Mouse (Mus musculus) testis, adult 10 weeks (tissue): ENCODE results near the gene Gmpr2. TPM values are rescaled to one million over a fixed set of nuclear protein-coding genes. Genes with fewer than 3 reads are reported as not detected.

Source experiments
- polyA plus RNA-seq: library from polyadenylated mRNA; stranded (reverse); fragments of 350-450 nt; fragmentation: Illumina TruSeq; extraction: RNeasy Lipid Tissue Mini Kit (QIAGEN cat#74804); gene quantifications from one replicate; pipeline ENCODE4 v1.2.3, GENCODE M21; 2014; ENCODE audit warnings: low read depth, low replicate concordance

Gmpr2 gene
- polyA plus RNA-seq: 54.2 TPM

DNA sequence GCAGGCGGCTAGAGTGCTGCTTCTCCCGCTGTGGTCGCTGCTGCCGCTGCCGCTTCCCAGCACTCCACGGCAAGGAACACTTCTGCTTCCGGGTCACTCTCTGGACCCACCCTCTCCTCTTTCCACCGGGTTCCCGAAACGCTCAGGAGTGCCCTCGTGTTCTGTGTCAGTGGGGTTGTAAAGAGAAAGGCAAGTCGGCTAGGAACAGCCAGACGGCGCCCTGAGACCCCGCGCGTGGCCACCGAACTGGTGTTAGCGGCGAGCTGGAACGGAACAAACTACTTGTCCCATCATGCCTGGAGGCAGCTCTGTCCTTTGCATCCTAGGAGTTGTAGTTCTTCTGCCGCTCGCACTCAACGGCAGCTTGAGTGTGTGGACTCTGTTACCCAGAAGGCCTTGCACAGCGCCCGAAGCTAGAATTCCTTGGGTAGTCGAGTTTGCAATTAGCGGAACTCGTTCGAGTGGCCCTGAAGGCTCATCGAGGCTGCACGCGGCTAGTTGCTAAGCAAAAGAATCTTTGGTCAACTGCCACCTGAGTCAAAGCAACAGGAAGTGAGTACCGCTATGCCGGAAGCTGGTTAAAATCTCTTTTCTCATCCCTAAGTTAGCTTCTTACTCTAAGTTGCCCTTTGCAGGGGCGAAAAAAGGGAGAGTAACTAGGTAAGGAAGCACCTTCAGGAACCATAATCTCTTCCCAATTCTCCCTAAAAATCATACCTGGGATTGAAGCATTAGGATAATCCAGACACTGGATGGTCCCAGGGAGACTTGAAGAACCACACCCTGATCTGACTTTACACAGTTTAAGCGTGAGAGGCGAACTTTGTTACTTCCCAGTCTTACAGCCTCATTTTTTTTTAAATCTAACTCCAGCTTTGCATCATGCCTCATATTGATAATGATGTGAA, at the start of gene Gmpr2, which contains the start of gene Nedd8:
Gmpr2 (plus strand) TSS at position 109 of the 908 bp plus-strand sequence.
Nedd8 (minus strand) TSS at position 292 of the 908 bp plus-strand sequence.

DNA sequence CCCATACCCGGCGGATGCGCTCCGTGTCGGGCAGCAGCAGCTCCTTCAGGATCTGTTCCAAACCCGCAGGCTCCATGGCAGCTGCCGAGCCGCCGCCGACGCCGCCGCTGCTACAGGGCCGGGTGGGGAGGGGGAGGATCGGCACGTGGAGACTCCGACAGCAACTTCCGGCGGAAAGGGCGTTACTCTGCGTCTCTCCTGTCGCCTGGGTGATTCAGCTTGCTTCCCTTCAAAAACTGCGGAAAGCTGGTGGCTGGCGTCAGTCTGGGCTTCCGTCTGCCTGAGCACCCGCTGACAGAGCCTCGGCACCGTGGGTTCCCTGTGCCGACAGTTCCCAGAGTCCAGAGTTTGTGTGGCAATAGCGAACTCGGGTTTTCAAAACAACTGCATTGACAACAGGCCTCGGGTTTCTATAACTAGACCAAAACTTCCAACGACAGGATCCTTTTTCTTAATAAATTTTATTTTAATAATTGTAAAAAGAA, 36.2 kb upstream of the Gmpr2 start, which contains the start of gene Ipo4:
Ipo4 (minus strand) TSS at position 435 of the 485 bp plus-strand sequence.

DNA sequence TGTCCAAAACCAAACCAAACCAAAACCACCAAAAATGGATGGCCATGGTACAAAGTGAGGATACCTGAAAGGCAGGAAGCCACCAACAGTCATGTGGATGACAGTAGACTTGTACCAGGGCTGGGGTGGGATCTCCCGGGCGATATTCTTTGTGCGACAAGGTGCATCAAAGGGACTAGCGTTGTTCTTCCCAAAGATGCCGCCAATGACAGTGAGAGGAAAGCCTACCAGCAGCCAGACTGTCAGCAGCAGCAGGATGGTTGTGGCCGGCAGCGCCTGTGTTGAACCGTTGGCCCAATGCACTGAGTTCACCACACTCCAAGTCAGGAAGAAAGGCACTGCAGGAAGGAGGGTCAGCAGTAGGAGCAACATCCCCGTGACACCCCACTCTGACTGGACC, 33.9 kb upstream of the Gmpr2 start, which contains the start of gene Gm49378:
Gm49378 (minus strand) TSS at position 101 of the 400 bp plus-strand sequence.

DNA sequence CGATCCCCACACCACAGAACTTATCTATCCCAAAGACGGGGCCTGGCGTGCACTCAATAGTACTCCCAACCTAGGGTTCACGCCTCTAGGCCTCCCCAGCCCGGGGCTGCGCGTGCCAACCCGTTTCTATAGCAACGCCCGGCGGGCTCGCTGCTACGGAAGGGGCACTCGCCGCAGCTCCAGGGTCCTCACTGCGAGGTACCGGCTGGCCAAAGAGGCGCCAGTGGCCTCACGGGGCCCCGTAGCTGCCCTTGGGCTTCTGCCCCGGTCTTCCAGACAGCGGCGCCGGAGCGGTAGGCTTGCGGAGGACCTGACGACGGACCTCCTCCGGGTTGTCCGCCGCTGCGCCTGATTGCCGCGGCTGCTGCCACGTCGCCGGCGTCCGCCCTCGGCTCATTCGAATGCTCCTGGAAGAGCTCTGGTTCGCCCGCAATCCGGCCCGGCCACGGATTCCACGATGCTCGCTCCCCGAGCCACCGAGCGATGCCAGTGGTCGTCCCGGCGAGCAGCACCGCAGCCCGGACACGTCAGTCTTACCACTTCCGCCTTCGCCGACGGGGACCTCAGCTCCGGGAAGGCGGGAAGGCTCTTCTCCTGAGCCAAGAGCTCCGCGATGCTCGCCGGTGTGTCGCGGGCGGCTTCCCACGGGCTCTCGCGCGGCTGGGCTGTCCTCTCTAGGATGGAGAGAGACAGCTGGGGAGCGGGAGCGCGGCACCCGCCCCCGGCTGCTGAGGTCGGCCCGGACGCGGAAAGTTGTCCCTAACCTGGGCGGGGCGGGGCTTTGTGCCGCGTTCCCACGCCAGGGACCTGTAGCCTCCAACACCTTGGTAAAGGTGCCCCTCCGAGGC, 28.5 kb upstream of the Gmpr2 start, which contains the start of gene Tm9sf1:
Tm9sf1 (minus strand) TSS at position 747 of the 848 bp plus-strand sequence.

DNA sequence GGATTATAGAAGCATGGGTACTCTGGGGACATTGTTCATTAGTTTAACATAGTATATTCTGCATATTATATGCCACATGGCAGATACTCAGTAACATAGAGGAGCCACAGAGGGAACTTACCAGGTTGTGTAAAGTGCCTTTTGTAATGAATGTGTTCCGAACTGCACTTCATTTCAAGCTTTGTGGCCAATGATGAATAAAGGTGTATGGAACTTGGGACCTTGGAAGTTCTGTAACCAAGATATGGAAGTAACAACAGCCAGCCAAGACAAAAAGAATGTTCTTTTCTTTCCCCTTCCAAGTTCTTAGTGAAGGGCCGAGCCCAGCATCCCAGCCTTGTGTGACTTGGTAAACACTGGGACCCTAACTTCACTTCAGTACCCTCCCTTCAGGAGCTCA, 21.9 kb upstream of the Gmpr2 start, which contains the start of gene Tssk4:
Tssk4 (plus strand) TSS at position 301 of the 400 bp plus-strand sequence.

DNA sequence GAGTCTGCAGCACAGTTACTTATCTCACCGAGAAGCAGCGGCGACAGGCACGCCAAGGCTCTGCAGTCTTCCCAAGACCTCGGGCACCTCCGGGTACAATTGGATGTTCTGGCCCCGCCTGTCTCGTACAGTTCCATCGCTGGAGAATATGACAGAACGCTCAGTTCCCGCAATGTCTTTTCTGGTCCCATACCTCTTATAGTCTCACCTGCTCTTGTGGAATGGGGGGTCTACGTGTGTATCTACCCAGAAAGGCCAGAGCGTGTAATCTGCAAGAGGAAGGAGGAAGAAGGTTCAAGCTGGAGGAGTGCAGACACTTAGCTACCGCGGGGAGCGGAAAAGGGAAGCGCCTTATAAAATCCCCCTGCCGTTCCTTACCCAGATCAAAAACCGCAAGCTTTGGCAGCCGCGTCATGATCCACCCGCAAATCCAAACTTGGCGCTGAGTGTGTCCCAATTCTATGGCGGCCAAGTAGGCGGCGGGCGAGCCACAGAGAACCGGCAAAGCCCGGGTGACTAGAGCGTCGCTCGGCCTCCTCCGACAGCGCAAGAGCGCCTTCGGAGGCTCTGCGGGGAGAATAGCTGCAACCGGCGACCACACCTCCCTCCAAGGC, 11.7 kb upstream of the Gmpr2 start, which contains the start of gene Mdp1:
Mdp1 (minus strand) TSS at position 549 of the 614 bp plus-strand sequence.

DNA sequence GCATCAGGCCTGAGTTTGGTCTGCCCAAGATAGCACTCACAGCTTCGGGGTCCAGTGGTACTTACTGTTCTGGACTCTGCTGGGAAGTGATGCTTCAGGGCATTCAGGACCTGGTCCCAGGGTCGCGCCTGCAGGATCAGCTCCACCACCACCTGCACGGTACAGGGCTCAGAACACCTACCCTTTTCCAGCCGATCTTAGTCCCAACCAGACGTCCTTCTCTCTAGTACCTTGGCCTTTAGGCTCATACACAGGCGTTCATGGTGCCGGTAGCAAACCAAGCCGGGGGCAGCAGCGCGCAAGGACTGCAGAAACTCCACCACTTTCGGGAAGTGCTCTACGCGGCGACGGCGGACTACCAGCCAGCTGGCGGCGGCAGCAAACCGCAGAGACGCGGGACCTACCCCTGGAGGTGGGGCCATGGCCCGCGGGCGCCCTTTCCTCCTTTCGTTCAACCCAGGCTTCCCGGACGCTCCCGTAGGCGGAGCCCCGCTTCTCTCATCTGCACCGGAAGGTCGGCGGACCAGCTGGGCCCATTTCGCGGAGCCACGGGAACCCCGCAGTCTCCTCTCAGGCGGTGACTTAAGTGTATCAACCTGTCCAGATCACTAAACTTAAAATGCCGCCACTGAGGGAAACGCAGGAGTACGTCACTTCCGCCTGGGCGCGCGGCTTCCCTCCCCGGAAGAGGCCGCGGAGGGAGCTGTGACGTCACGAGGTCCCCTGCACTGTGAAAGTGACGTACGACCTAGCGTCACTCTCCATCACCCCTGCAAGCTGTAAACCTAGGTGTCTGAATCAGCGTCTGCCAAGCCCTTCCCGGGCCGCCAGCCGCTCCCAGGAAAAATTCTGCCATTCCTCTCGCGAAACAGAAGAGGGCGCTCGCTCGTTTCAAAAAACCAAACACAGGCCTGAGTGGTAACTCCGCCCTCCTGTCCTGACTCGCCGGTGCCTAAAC, 9.7 kb downstream of the Gmpr2 start, which contains the start of gene Tinf2:
Tinf2 (minus strand) TSS at position 661 of the 958 bp plus-strand sequence.

DNA sequence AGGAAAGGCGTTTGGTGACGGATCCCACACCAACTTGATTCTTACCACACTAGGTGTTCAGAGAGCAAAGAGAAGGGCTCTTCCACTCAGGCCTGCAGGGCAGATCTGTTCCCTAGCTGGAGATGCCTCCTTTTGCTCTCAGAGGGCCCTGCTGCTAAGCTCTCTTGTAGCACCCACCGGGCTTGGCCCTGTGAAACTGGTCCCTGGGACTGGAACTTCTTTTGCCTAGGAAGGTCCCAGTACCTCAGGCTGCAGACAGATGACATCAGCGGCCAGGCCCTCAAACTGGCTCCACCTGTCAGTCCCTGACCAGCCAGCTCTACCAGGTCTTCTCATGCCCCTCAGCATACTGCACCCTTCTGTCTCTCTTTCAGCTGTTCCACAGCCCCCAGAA, 42.0 kb downstream of the Gmpr2 start, which contains the start of gene Tgm1:
Tgm1 (minus strand) TSS at position 198 of the 394 bp plus-strand sequence.

GRCm38 (mm10) chr14:55721700-55722437, 50.1 kb downstream of the Gmpr2 start, which contains the start of gene Rabggta:
Rabggta (minus strand) TSS chr14:55722263.

Other genes starting within 250 kb of the Gmpr2 start
- gene Dhrs4, start 193.2 kb upstream of the Gmpr2 start, polyA plus RNA-seq: 19.4 TPM
- not detected for gene Carmil3, start 181.3 kb upstream of the Gmpr2 start, polyA plus RNA-seq
- gene Cpne6, start 161.5 kb upstream of the Gmpr2 start, polyA plus RNA-seq: not detected
- gene Nrl, start 147.0 kb upstream of the Gmpr2 start, polyA plus RNA-seq: 0.11 TPM
- gene Pck2, start 131.7 kb upstream of the Gmpr2 start, polyA plus RNA-seq: 0.35 TPM
- 14.7 TPM for gene Dcaf11, start 111.9 kb upstream of the Gmpr2 start, polyA plus RNA-seq
- gene A730061H03Rik, start 111.5 kb upstream of the Gmpr2 start, polyA plus RNA-seq: not detected
- not detected for gene Fitm1, start 96.3 kb upstream of the Gmpr2 start, polyA plus RNA-seq
- gene Psme1, start 93.8 kb upstream of the Gmpr2 start, polyA plus RNA-seq: 25.6 TPM
- gene Emc9, start 86.6 kb upstream of the Gmpr2 start, polyA plus RNA-seq: 2.7 TPM
- gene Psme2, start 80.8 kb upstream of the Gmpr2 start, polyA plus RNA-seq: 17.0 TPM
- gene Rnf31, start 80.2 kb upstream of the Gmpr2 start, polyA plus RNA-seq: 2.1 TPM
- gene Irf9, start 68.4 kb upstream of the Gmpr2 start, polyA plus RNA-seq: 2.6 TPM
- gene Rec8, start 53.9 kb upstream of the Gmpr2 start, polyA plus RNA-seq: 8.3 TPM
- gene Ipo4, start 36.0 kb upstream of the Gmpr2 start, polyA plus RNA-seq: 67.7 TPM
- 1.6 TPM for gene Gm49378, start 34.0 kb upstream of the Gmpr2 start, polyA plus RNA-seq
- gene Tm9sf1, start 28.1 kb upstream of the Gmpr2 start, polyA plus RNA-seq: 5.9 TPM
- gene Tssk4, start 21.8 kb upstream of the Gmpr2 start, polyA plus RNA-seq: 45.9 TPM
- 4.4 TPM for gene Mdp1, start 11.4 kb upstream of the Gmpr2 start, polyA plus RNA-seq
- 54.1 TPM for gene Nedd8, start 183 bp downstream of the Gmpr2 start, polyA plus RNA-seq
- 18.0 TPM for gene Tinf2, start 9.9 kb downstream of the Gmpr2 start, polyA plus RNA-seq
- not detected for gene Tgm1, start 42.0 kb downstream of the Gmpr2 start, polyA plus RNA-seq
- gene Rabggta, start 50.3 kb downstream of the Gmpr2 start, polyA plus RNA-seq: 0.35 TPM
- gene Dhrs1, start 73.7 kb downstream of the Gmpr2 start, polyA plus RNA-seq: 45.7 TPM
- gene Nop9, start 73.8 kb downstream of the Gmpr2 start, polyA plus RNA-seq: 53.9 TPM
- not detected for gene Cideb, start 86.5 kb downstream of the Gmpr2 start, polyA plus RNA-seq
- gene Ltb4r2, start 89.5 kb downstream of the Gmpr2 start, polyA plus RNA-seq: not detected
- not detected for gene Ltb4r1, start 94.0 kb downstream of the Gmpr2 start, polyA plus RNA-seq
- gene Adcy4, start 112.2 kb downstream of the Gmpr2 start, polyA plus RNA-seq: 0.06 TPM
- 0.69 TPM for gene Ripk3, start 116.9 kb downstream of the Gmpr2 start, polyA plus RNA-seq
- 0.11 TPM for gene Nfatc4, start 151.2 kb downstream of the Gmpr2 start, polyA plus RNA-seq
- 0.03 TPM for gene Nynrin, start 182.1 kb downstream of the Gmpr2 start, polyA plus RNA-seq
- gene Cbln3, start 212.5 kb downstream of the Gmpr2 start, polyA plus RNA-seq: 0.38 TPM
- gene Khnyn, start 213.0 kb downstream of the Gmpr2 start, polyA plus RNA-seq: 2.2 TPM
- gene Sdr39u1, start 228.4 kb downstream of the Gmpr2 start, polyA plus RNA-seq: 15.9 TPM